Mouse (Mus musculus): Measurements from ENCODE around the gene Hist1h2be.
"Not testable (repeated sequence)": the region's sequence is repeated elsewhere in the genome, so short reads cannot be mapped to it uniquely, and the experiment has no call there.

- not testable (repeated sequence) for TF ChIP-seq CTCF (IDR thresholded peaks at IDR 0.05; ENCODE audit: borderline replicate concordance, insufficient read depth, low read length)
- TF ChIP-seq POLR2A (IDR thresholded peaks at IDR 0.05; ENCODE audit: low read depth, low read length): peak; percentile 42; the same call in 1 of the 2 replicates
These were observed 47.7 kb downstream of the Hist1h2be start for GRCm38 (mm10) chr13:23573034-23573897.

Measured in embryonic fibroblast, embryonic 13.5 days (primary cell).